In the genomic region with DNA sequence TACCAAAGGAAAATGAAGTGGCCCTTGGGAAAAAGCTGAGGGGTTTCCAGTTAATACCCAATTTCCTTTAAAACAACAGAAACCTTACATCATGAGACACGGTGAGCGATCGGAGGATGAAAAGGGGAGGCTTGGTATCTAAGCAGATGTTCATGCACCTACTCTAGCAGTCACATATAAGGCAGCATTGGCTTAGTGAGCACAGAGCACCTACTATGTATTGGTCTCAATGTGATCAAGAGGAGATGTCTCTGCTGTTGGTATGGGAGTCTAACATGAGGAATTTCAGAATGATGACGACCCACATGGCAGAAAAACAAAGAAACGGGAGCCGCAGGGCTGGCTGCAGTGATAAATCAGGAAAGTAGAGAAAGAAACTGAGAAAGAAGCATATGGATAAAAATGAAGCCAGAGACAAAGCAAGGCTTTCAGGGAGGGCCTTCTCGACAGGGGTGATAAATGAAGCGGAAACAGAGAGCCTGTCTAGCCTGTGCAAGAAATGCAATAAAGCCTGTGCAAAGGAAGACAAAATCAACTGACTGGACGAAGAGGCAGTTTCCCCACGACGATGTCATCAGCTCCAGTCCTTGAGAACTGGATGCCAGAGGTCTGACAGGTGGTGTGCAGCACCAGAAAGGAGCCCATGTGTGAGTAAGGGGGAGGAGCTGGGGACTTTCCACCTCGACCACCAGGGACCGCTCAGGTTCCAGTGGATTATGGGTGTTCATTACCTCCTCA, we compare ENCODE assay signal across 12 mouse cellular contexts.
DNase-seq lines count a peak whose midpoint lies in the region; ATAC-seq lines count a peak whose summit lies in the region.
"Had no signal": no experiment of that assay in that cellular context is flagged by ENCODE, and none has a peak within 500 bp of the region (broad histone marks: within the 10 kb centered on the region; RNA-seq: fewer than 3 reads in every experiment).

No protein-coding gene starts in this region.

- no peaks in the 10 kb centered on the region for H3K4me1 ChIP-seq in hindbrain, embryonic 11.5 days (replicated peaks; ENCODE audit: control insufficient read depth, insufficient read depth, low read length)
- H3K4me1 ChIP-seq in neural tube, embryonic 15.5 days: peaks cover 9% of the 10 kb centered on the region

- H3K36me3 ChIP-seq in hindbrain, embryonic 11.5 days (ENCODE audit: control insufficient read depth, insufficient read depth, low read length): no peaks in the 10 kb centered on the region
- H3K36me3 ChIP-seq in neural tube, embryonic 15.5 days: no peaks in the 10 kb centered on the region

- DNase-seq in left cerebral cortex, postnatal 4 days: peak; percentile 36
- no peak for DNase-seq in left cerebral cortex, adult 9 months (ENCODE audit: low spot score in 2 of 2)
- DNase-seq in embryo, embryonic 10.5 days (ENCODE audit: low spot score): peak; percentile 26
- DNase-seq in hindbrain, embryonic 11.5 days (ENCODE audit: low spot score): peak; percentile 17
- DNase-seq in spleen, adult 12 weeks (ENCODE audit: low spot score): no peak
- DNase-seq in ovary, postnatal 36 days (ENCODE audit: low spot score): no peak
- no peak for DNase-seq in heart, postnatal 4 days
- DNase-seq: thymus, adult 18-20 months had no signal

- peak; percentile 75 for ATAC-seq in hindbrain, embryonic 11.5 days (ENCODE audit: low FRiP score)
- ATAC-seq in neural tube, embryonic 15.5 days (ENCODE audit: low FRiP score): peak; percentile 50
- ATAC-seq: CD4-positive, CD25-positive, alpha-beta regulatory T cell, adult 4 months; intestine, postnatal 0 days had no signal

- no peaks in the 10 kb centered on the region for H3K9me3 ChIP-seq in hindbrain, embryonic 11.5 days (ENCODE audit: control insufficient read depth, low read length)
- H3K9me3 ChIP-seq in neural tube, embryonic 15.5 days (replicated peaks): no peaks in the 10 kb centered on the region

- no peak overlapping the region for H3K9ac ChIP-seq in hindbrain, embryonic 11.5 days (ENCODE audit: low read depth, low read length)
- H3K9ac ChIP-seq in neural tube, embryonic 15.5 days (replicated peaks): no peak overlapping the region

- no peak overlapping the region for H3K4me2 ChIP-seq in hindbrain, embryonic 11.5 days (replicated peaks; ENCODE audit: low read depth, low read length)
- no peak overlapping the region for H3K4me2 ChIP-seq in neural tube, embryonic 15.5 days
- H3K4me2 ChIP-seq: heart, embryonic 11.5 days had no signal

- no peak overlapping the region for H3K27ac ChIP-seq in hindbrain, embryonic 11.5 days (ENCODE audit: low read depth, low read length)
- peak overlapping the region; percentile 58 for H3K27ac ChIP-seq in neural tube, embryonic 15.5 days (replicated peaks)

- H3K4me3 ChIP-seq in hindbrain, embryonic 11.5 days (ENCODE audit: low read depth, low read length): no peak overlapping the region
- no peak overlapping the region for H3K4me3 ChIP-seq in neural tube, embryonic 15.5 days (replicated peaks)

- intact Hi-C loops in left cerebral cortex, postnatal 4 days (cut with DNase I): no loop called here

- H3K27me3 ChIP-seq in hindbrain, embryonic 11.5 days (ENCODE audit: control insufficient read depth, insufficient read depth, low read length): no peaks in the 10 kb centered on the region
- H3K27me3 ChIP-seq in neural tube, embryonic 15.5 days (replicated peaks): no peaks in the 10 kb centered on the region

- WGBS in hindbrain, embryonic 11.5 days: 51% methylated on average over 13 of the region's 13 CpGs
- WGBS in neural tube, embryonic 15.5 days: 21% methylated on average over 13 of the region's 13 CpGs

Comparison
In these comparisons a context has a peak if more than half of its experiments do, and no peak if none do; other contexts are left out.
1. DNase-seq: peak in left cerebral cortex, postnatal 4 days (single experiment), embryo, embryonic 10.5 days (single experiment) and hindbrain, embryonic 11.5 days (single experiment); none in left cerebral cortex, adult 9 months (0 of 2), spleen, adult 12 weeks (single experiment), ovary, postnatal 36 days (single experiment) and heart, postnatal 4 days (single experiment).